Mouse (Mus musculus) liver, adult (tissue): ENCODE data around the gene Cd79a.

Experiments
- GATA4 ChIP-seq: IDR thresholded peaks from 2 replicates; pipeline ENCODE4 v1.6.1; 2014; ENCODE audit warnings: mild to moderate bottlenecking, low read length; ENCODE audit not compliant: insufficient replicate concordance

Cd79a gene

GRCm38 (mm10) chr7:24897959-24898358 is 778 bp downstream of the Cd79a start:
- TF ChIP-seq GATA4, result no peak

GRCm38 (mm10) chr7:24901114-24901513 is 3.9 kb downstream of the Cd79a start:
- TF ChIP-seq GATA4, result no peak

- TF ChIP-seq GATA4, result no peak
These were observed 4.7 kb downstream of the Cd79a start for GRCm38 (mm10) chr7:24901842-24902241.

- TF ChIP-seq GATA4, result no peak
These were observed 5.1 kb downstream of the Cd79a start for GRCm38 (mm10) chr7:24902264-24902629.

GRCm38 (mm10) chr7:24902630-24903443 is 5.7 kb downstream of the Cd79a start, which contains the start of gene Arhgef1:
Arhgef1 (plus strand) TSS chr7:24902912.
- TF ChIP-seq GATA4, result no peak

- TF ChIP-seq GATA4, result no peak
These were observed 6.3 kb downstream of the Cd79a start for GRCm38 (mm10) chr7:24903444-24903825.

GRCm38 (mm10) chr7:24904070-24904483 is 6.9 kb downstream of the Cd79a start:
- TF ChIP-seq GATA4, result peak; percentile 93; the same call in 1 of the 2 replicates

GRCm38 (mm10) chr7:24904936-24905335 is 7.8 kb downstream of the Cd79a start:
- TF ChIP-seq GATA4, result no peak

- TF ChIP-seq GATA4, result no peak
These were observed 9.4 kb downstream of the Cd79a start for GRCm38 (mm10) chr7:24906551-24906950.

GRCm38 (mm10) chr7:24907211-24907748 is 10.1 kb downstream of the Cd79a start:
- no peak for TF ChIP-seq GATA4

- TF ChIP-seq GATA4, result no peak
These were observed 15.3 kb downstream of the Cd79a start for GRCm38 (mm10) chr7:24912480-24912879.

GRCm38 (mm10) chr7:24918763-24919323 is 21.7 kb downstream of the Cd79a start:
- TF ChIP-seq GATA4, result no peak

- no peak for TF ChIP-seq GATA4
These were observed 22.5 kb downstream of the Cd79a start for GRCm38 (mm10) chr7:24919728-24920127.

- TF ChIP-seq GATA4, result no peak
These were observed 33.3 kb downstream of the Cd79a start for GRCm38 (mm10) chr7:24930475-24930874.

GRCm38 (mm10) chr7:24931651-24932050 is 34.5 kb downstream of the Cd79a start:
- no peak for TF ChIP-seq GATA4

GRCm38 (mm10) chr7:24943641-24944040 is 46.5 kb downstream of the Cd79a start:
- no peak for TF ChIP-seq GATA4
